Mouse (Mus musculus) myocyte (in vitro differentiated cells): ENCODE measurements around the gene Qtrt1.

Source experiments
- E2F4 ChIP-seq: IDR thresholded peaks from one replicate; pipeline ENCODE4 v1.6.1; 2011; ENCODE audit warnings: mild to moderate bottlenecking, control low read depth, moderate library complexity; ENCODE audit not compliant: insufficient read depth
- MAX ChIP-seq: IDR thresholded peaks from one replicate; pipeline ENCODE4 v1.6.1; 2011; ENCODE audit warnings: low read depth, mild to moderate bottlenecking, control low read depth
- MYOG ChIP-seq, 3 experiments: IDR thresholded peaks; one replicate each; pipeline ENCODE4 v1.6.1; 2011; ENCODE audit warnings: control low read depth in 2 of 3, low read depth in 2 of 3, mild to moderate bottlenecking in 2 of 3; ENCODE audit not compliant: insufficient read length in 2 of 3, control insufficient read depth in 1 of 3, insufficient read depth in 1 of 3
- POLR2A ChIP-seq: IDR thresholded peaks from one replicate; pipeline ENCODE4 v1.6.1; 2011; ENCODE audit warnings: low read depth, mild to moderate bottlenecking, control low read depth, moderate library complexity; ENCODE audit not compliant: insufficient read length
- REST ChIP-seq: IDR thresholded peaks from one replicate; pipeline ENCODE4 v1.6.1; 2011; ENCODE audit warnings: mild to moderate bottlenecking, control low read depth, moderate library complexity; ENCODE audit not compliant: insufficient read depth, insufficient read length
- TCF12 ChIP-seq: IDR thresholded peaks from one replicate; pipeline ENCODE4 v1.6.1; 2011; ENCODE audit warnings: mild to moderate bottlenecking, control low read depth; ENCODE audit not compliant: poor library complexity, insufficient read depth, severe bottlenecking
- USF1 ChIP-seq: IDR thresholded peaks from one replicate; pipeline ENCODE4 v1.6.1; 2011; ENCODE audit warnings: low read depth, mild to moderate bottlenecking, control low read depth, moderate library complexity

DNA sequence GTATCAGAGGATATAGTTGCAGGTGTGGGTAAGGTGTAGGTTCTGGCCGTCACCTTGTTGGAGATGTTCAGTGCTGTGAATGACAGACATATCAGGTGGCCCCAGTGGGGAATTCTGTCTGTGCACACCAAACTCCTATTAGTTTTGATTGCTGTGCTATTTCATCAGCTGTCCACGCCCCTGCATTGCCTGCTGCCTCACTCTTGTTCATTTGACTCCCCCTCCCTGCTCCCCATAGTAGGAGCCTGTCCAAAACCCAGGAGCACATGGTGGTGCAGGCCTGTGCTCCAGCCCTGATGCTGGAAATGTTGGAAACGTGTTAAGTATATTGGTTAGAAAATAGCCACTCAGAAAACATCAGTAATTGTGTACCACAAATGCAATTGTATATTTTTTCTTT, 27.8 kb downstream of the Qtrt1 start:
- TF ChIP-seq USF1 (no peak), MAX (peak; percentile 90), POLR2A (peak; percentile 12), MYOG (IDR thresholded peaks at IDR 0.05; ENCODE audit: control insufficient read depth in 1 of 3, insufficient read depth in 1 of 3, insufficient read length in 2 of 3, low read depth in 2 of 3) (no peak), E2F4 (no peak), TCF12 (no peak), REST (no peak)
